Mouse (Mus musculus): ENCODE data around the gene Chchd6.

Gene Chchd6

GRCm38 (mm10) chr6:89402406-89402805 lies 193.0 kb downstream of the Chchd6 start:
- DNase-seq: no peak

- no peak for DNase-seq
Observed at GRCm38 (mm10) chr6:89399564-89399963, 195.9 kb downstream of the Chchd6 start.

GRCm38 (mm10) chr6:89397919-89398318 lies 197.5 kb downstream of the Chchd6 start:
- DNase-seq: no peak

GRCm38 (mm10) chr6:89393820-89394219 lies 201.6 kb downstream of the Chchd6 start:
- no peak for DNase-seq

GRCm38 (mm10) chr6:89392213-89392612 lies 203.2 kb downstream of the Chchd6 start:
- no peak for DNase-seq

GRCm38 (mm10) chr6:89389771-89390170 lies 205.7 kb downstream of the Chchd6 start:
- DNase-seq: no peak

GRCm38 (mm10) chr6:89386956-89387355 lies 208.5 kb downstream of the Chchd6 start:
- no peak for DNase-seq

- no peak for DNase-seq
Observed at GRCm38 (mm10) chr6:89384699-89385098, 210.8 kb downstream of the Chchd6 start.

GRCm38 (mm10) chr6:89381851-89382250 lies 213.6 kb downstream of the Chchd6 start:
- no peak for DNase-seq

- no peak for DNase-seq
Observed at GRCm38 (mm10) chr6:89381172-89381571, 214.3 kb downstream of the Chchd6 start.

- no peak for DNase-seq
Observed at GRCm38 (mm10) chr6:89380751-89381150, 214.7 kb downstream of the Chchd6 start.

- no peak for DNase-seq
Observed at GRCm38 (mm10) chr6:89378264-89378663, 217.2 kb downstream of the Chchd6 start.

- DNase-seq: no peak
Observed at GRCm38 (mm10) chr6:89368812-89369211, 226.6 kb downstream of the Chchd6 start.

GRCm38 (mm10) chr6:89364342-89364741 lies 231.1 kb downstream of the Chchd6 start:
- DNase-seq: no peak

GRCm38 (mm10) chr6:89363107-89363451 lies 232.4 kb downstream of the Chchd6 start:
- no peak for DNase-seq

- DNase-seq: no peak
Observed at GRCm38 (mm10) chr6:89362281-89363106, 233.0 kb downstream of the Chchd6 start, which contains the start of gene Plxna1. TSS of gene Plxna1 (minus strand) at chr6:89362620.

- no peak for DNase-seq
Observed at GRCm38 (mm10) chr6:89361418-89362280, 233.8 kb downstream of the Chchd6 start.

- no peak for DNase-seq
Observed at GRCm38 (mm10) chr6:89360709-89361417, 234.6 kb downstream of the Chchd6 start.

GRCm38 (mm10) chr6:89359771-89360708 lies 235.4 kb downstream of the Chchd6 start:
- DNase-seq: no peak

- no peak for DNase-seq
Observed at GRCm38 (mm10) chr6:89359192-89359591, 236.3 kb downstream of the Chchd6 start.

- no peak for DNase-seq
Observed at GRCm38 (mm10) chr6:89355661-89356060, 239.8 kb downstream of the Chchd6 start.

- no peak for DNase-seq
Observed at GRCm38 (mm10) chr6:89354726-89355125, 240.7 kb downstream of the Chchd6 start.
